Mouse (Mus musculus): Measurements from ENCODE around the gene Zfp598. TPM values are rescaled to one million over a fixed set of nuclear protein-coding genes. Genes with fewer than 3 reads are reported as not detected.
"Not testable (repeated sequence)": the region's sequence is repeated elsewhere in the genome, so short reads cannot be mapped to it uniquely, and the experiment has no call there.

Zfp598 gene
- total RNA-seq, 2 experiments from 2014 or later = 16.4 to 17.2 TPM

GRCm38 (mm10) chr17:24687599-24687998 is 18.1 kb downstream of the Zfp598 start:
- no peak for DNase-seq

DNA sequence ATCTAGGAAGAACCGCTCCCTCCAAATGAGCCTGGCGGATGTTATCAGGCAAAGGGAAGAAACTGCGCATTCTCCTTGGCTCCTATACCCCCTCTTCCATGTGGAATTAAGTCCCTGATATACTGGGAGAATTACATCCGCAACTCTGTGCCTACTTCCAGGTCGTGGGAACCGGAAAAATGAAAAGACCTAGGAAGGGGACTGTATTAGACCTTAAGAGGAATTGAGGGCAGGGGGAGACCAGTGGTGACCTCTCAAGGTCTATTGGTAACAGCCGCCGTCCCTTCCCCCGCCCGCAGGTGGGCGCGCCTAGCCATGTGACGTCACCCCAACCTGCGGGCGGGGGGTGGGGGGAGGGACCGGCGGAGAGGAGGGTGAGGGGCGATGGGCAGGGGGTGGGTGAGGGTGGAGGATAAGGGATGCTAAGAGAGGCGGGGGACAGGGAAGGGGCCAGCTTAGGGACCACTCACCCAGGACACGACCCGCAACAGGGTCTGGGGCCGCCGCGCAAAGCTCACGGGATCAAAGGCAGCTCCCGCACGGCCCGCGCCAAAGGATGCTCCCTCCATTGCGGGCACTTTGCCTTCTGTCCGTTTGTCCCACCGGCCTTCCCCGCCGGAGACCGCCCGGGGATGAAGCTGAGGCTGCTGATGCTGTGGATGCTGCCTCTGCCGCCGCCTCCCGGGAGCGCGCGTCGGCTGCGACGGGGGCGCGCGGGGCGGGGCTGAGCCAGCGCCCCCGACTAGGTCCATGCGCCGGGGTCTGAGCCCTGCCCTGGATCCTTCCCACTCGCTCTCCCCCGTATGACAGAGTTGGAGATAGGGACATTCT is 20.0 kb downstream of the Zfp598 start, which contains the start of gene Syngr3:
Gene Syngr3 (minus strand): TSS at position 705 of the 831 bp plus-strand sequence.
- no peak for DNase-seq

DNA sequence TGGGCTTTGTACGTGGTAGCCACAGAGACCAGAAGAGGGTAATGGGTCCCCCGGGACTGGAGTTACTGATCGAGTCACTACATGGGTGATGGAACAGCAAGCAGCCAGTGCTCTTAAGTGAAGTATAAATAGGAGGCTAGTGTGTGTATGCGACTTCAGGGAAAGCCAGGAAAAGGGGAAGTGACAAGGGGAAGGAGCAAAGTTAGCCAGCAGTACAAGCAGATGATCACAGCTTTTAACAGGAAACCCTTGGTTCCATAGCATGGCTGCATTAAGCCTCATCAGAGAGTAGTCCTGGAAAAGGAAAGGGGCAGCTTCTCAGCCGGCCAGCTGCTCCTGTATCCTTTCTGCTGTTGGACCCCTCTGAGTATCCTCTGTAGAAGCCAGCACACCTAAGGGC is 22.9 kb downstream of the Zfp598 start:
- DNase-seq = peak in 1 of 2 experiments; percentile 28

DNA sequence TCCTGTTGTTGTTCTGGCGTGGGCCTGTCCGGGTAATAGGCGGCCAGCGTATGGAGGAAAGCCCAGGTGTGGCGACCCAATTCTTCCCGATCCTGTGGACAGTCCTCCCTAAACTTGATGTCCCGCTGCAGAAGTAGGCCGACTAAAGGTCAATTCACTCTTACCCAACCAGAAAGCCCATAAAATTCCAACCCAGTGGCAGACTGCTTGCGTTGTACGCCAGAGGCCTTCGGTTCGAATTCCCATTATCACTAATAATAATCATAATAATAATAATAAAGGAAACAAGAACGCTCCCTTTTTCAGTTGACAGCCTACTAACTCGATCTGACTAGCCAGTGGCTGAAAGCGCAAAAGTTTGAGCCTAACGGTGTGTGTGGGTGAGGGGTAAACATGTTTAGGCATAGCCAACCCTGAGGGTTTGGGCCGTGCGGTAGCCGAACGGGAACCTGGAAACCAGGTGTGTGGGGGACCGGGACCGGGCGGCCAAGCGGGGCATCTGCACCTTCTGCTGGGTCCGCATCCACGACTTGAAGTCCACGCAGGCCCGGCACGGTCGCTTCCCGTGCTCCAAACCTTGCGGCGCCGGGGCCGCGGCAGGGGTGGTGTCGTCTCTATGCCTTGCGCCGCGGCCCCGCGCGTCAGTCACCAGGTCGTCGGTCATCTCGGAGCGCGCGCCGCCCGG is 26.0 kb downstream of the Zfp598 start:
- DNase-seq = no peak

- peak; percentile 87 to 93 for DNase-seq
These were observed 26.7 kb downstream of the Zfp598 start, which contains the start of the genes Gfer and Noxo1 for GRCm38 (mm10) chr17:24696011-24696697. TSS of gene Gfer (minus strand) at chr17:24696156. TSS of gene Noxo1 (plus strand) at chr17:24696234.

GRCm38 (mm10) chr17:24697985-24698384 is 28.5 kb downstream of the Zfp598 start:
- DNase-seq = no peak

DNA sequence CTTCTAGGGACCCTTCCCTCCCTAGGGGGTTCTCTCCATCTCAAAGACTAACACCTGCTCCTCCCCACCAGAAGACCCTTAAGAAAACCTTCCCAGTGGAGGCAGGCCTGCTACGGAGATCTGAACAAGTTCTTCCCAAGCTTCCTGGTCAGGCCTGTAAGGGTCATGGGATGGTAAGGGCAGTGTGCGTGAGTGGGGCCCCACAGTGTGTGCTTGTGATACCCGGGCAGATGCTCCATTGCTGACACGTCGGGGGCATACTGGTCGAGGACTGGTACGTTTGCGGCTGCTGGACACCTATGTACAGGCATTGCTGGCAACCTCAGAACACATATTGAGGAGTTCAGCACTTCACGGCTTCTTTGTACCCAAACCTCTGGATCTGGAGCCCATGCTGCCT is 29.2 kb downstream of the Zfp598 start:
- DNase-seq = no peak

- DNase-seq = no peak
These were observed 30.0 kb downstream of the Zfp598 start for GRCm38 (mm10) chr17:24699473-24699872.

- DNase-seq = no peak
These were observed 31.8 kb downstream of the Zfp598 start for GRCm38 (mm10) chr17:24701251-24701650.

DNA sequence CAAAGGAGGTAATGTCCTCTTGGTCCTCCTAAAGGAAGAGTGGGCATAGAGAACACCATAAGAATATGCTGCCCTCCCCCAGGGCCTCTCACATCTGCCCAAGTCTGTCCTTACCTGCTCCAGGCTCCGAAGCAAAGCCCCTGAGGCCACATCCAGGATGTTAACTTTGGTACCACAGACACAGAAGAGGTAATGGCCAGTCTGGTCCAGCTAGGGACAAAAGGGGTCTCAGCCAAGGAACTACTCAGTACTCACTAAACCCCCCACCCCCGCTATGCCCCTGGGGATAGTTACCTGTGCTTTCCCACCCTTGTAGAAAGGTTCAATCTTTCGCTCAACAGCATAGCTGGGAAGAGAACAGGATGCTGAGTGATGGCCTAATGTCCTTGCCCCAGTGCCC is 36.3 kb downstream of the Zfp598 start:
- DNase-seq = no peak

DNA sequence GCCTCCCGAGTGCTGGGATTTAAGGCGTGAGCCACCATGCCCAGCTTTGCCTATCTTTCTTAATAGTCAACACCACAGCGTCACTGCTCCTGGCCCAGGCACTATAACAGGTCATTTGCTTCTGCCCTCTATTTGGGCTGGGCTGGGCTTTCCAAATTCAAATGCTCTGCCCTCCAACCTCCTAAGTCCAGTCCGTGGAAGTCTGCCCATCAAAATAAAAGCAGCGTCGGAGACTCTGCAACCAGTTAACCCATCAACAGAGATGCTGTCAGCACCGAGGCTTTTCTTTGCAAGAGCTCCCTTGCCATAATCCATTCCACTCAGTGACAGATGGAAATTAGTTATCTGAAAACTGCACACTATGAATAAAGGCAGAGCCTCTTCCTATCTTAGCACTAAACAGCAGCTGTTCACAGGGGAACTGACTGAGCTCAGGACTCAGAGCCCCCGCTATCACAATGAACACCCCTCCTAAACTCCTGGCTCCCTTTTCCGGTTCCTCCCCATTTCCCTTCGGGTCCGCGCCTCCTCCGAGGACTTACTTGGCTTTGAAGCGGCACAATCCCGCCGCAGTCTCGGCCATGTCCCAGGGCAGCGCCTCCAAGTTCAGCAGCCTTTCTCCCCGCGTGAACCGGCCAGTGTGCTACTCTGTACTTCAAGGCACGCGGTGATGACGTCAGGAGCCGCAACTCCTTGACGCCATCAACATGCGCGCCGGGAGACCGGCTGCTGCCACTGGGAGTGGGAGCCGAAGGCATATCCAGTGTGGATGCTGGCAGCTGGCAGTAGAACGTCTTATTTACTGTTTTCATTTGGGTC is 37.7 kb downstream of the Zfp598 start, which contains the start of gene Tbl3:
Gene Tbl3 (minus strand): TSS at position 679 of the 819 bp plus-strand sequence.
- DNase-seq = peak; percentile 94 to 97

DNA sequence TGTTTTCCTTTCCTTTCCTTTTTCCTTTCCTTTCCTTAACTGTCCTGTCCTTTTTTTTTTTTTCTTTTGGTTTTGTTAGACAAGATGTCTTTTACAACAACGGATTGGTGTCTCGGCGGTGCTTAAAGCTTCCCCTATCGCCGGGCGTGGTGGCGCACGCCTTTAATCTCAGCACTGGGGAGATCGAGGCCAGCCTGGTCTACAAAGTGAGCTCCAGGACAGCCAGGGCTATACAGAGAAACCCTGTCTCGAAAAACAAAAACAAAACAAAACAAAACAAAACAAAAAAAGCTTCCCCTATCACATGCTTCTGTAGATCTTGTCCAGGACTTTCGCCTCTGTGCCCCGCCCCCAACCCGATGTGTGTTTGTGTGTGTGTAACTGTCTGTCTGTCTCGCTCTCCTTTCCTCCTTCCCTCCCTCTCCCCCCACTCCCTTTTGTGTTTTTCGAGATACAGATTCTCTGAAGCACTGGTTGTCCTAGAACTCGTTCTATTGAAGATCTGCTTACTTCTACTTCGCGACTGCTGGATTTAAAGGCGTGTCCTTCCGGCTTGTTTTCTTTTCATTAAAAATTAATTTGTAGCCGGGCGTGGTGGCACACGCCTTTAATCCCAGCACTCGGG is 38.4 kb downstream of the Zfp598 start:
- no peak for DNase-seq

DNA sequence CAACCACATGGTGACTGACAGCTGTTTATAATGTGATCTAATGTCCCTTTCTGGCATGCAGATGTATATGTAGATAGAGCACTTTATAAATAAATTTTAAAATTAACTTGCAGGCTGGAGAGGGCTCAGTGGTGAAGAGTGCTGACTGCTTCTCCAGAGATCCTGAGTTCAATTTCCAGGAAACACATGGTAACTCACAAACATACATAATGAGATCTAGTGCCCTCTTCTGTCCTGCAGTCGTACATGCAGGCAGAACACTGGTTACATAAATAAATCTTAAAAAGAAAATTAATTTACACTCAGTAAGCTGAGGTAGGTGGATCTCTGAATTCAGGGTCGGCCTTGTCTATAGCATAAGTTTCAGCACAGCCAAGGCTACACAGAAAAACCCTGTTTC is 39.2 kb downstream of the Zfp598 start:
- DNase-seq = no peak

- no peak for DNase-seq
These were observed 46.1 kb downstream of the Zfp598 start for GRCm38 (mm10) chr17:24715556-24715955.

DNA sequence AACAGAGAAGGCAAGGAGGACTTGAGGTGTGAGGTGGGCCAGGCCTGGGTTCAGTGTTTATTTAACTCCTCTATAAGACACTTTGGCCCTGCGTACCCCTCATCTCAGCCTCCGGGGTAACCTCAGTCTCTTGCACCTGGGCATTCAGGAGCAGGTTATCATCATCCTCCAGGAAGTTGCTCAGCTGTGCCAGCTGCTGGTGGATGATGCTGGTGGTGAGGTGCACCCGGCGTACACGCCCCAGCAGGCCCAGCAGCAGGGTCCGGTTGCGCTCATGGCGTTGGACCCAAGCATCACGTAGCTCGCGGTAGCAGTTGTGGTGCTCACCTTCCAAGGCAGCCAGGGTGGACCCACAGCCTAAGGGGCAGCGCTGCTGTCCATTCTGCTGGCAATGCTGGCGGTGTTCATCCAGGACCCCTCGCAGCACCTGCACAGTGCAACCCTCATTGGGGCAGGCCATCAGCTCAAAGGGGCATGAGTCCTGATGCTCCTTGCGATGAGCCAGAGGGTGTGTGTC is 46.7 kb downstream of the Zfp598 start:
- no peak for DNase-seq

DNA sequence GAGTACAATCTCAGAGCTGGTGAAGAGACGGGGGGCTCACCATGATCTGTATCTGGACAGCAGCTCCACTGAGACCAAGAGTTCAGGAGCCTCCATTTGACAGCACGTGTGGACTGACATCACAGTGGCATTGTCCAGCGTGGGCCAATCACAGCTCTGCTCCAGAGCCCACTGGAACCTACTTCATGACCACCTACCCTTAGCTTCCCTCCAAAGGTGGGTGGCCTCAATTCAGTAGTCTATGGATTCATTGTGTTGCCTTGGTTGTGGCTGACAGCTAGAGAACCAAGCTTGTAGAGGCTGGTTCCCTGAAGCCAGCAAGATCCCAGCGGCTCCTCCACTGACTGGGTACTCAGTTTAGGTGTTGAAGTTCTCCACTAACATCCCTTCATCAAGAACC is 48.5 kb downstream of the Zfp598 start, which contains the start of the genes Rnf151 and Rps2:
Gene Rnf151 (minus strand): TSS at position 121 of the 400 bp plus-strand sequence.
Gene Rps2 (plus strand): TSS at position 174 of the 400 bp plus-strand sequence.
- no peak for DNase-seq

GRCm38 (mm10) chr17:24718938-24719337 is 49.5 kb downstream of the Zfp598 start:
- not testable (repeated sequence) for DNase-seq

DNA sequence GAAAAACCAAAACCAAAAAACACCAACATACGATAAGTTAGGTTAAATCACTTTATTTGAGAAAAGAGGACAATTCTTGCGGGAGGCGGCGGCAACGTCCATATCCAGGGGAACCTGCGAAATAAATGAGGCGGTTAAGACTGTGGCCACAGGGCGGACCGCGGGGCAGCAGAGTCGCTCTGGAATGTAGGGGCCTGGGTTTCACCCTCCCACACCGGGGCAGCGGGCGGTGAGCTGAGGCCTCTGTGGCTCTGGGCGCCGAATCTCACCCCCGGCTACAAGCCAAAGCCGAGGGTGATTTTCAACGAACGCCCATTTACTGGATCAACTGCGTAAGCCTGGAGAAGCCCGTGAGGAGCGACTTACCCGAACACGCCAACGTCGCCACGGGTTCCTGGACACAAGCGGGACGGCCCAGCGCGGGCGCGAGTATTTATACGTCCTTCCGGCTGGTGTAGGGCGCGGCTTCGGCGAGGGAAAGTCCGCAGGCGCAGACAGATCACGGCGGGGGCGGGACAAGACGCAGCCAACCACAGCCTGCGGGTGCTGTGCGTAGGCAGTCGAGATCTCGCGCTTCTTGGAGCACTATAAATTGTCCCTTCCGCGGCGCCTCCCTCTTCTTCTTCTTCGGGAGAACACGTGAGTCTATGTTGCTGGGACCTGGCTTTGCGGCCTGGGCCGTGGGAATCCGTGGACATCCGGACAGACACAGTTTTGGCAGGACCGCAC is 50.2 kb downstream of the Zfp598 start:
- peak; percentile 97 to 99 for DNase-seq

GRCm38 (mm10) chr17:24720616-24721015 is 51.1 kb downstream of the Zfp598 start:
- DNase-seq = not testable (repeated sequence)

DNA sequence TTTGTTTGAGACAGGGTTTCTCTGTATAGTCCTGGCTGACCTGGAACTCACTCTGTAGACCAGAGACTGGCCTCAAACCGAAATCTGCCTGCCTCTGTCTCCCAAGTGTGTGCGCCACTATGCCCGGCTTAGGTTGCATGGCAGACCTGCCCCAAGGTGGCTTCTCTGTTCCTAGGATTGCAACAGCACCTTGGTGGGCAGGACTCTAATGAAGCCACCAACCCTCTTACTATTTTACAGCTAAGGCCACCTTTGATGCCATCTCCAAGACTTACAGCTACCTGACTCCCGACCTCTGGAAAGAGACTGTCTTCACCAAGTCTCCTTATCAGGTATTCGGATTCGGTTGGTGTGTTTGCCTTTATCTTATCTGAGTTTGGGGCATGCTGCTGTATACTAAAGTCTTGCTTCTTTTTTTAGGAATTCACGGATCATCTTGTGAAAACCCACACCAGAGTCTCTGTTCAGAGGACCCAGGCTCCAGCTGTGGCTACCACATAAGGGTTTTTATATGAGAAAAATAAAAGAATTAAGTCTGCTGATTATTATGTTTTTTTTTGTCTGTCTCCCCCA is 52.0 kb downstream of the Zfp598 start:
- not testable (repeated sequence) for DNase-seq

Measured in heart, adult 18-20 months (tissue).